Mouse (Mus musculus) urinary bladder, postnatal 25 days (tissue): ENCODE results near the gene Lysmd4.

Experiments used
- DNase-seq: peaks from one replicate; pipeline ENCODE4 v3.0.0; 2022; ENCODE audit warnings: low spot score

The Lysmd4 gene

DNA sequence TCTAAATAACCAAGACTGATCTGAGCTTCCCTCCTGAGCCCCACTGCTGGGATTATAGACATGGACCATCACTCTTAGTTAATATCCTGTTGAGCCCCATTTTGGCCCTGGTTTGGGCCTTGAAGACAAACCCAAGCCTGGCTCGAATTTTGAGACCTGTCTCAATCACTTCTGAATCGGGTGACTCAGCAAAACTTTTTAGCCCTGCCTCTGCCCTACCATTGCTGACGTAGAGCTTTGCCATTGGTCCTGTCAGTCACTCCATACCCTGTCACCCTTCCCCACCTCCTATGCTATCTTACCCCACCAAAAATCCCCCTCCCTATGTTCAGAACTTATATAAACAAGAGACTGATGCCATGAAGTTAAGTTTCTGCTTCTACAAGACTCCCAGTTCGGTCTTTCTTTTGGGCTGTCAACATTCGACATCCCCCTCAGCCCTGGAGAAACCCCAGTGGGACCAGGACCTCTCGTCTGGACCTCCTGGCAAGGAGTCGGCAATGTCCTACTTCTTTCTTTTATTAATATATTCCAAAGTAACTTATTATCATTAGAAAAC is 119.8 kb downstream of the Lysmd4 start:
- no peak for DNase-seq

DNA sequence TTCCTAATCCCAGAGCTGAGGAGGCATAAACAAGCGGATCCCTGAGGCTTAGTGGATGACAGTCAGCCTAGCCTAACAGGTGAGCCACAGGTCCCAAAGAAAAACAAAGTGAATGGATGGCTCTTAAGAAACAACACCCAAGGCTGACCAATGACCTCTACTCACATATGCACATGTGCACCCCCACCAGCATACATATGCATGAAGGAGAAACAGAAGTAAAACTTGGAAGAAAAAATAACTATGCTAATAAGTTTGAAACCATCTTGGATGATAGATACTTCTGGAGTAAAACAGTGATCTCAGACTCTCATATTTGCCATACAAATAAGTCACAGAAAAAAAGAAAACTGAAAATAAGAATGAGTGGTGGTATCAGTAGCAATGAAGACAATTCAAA is 122.1 kb downstream of the Lysmd4 start:
- DNase-seq, result no peak

DNA sequence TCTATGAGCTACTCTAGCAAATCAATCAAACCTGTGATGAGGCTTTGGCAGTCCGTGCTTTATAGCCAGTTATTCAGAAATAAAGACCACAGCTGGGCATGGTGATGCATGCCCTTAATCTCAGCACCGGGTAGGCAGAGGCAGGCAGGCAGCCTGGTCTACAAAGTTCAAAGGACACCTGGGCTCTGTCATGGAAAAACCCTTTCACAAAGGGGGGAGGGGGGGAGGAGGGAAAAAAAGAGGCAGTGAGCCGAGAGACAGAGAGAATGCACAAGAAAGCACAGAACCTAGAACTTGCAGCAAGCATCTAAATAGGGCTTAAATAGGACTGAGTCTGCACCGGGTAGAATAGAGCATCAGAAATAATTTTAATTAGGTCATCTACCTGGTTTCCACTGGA is 130.6 kb downstream of the Lysmd4 start:
- no peak for DNase-seq

DNA sequence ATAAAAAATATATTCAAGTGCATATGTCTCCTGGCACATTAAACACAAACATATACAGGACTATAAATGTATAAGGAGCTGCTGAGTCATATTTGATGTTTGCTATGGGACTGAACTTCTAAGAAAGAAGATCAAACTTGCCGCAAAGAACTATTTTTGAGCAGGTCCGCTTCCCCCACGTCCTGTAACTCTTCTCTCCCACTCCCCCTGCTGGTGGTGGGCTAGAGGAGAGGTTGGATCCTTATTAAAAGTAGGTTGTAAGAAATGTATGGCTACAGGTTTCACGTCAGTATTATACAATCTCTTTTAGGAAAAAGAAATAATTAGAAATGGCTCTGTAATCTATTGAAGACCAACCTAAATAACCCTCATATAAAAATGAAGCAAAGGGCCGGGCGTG is 131.3 kb downstream of the Lysmd4 start:
- no peak for DNase-seq

DNA sequence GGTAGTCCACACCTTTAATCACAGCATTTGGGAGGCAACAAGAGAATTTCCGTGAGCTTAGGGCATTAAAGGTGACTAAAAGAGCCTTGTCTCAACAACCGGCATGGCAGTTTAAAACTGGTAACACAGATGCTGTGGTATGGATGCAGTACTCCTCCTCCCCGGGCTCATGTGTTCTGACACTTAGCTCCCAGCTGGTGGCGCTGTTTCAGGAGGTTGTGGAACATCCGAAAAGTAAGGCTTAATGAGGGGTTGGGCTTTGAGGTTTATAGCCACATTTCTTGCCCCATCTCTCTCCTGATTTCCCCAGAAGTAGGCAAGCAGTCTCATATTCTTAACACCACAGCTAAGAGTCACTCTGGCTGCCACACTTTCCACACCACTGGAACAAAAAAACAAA is 133.5 kb downstream of the Lysmd4 start:
- DNase-seq, result no peak
